Comparison of ENCODE assay signal across 10 mouse cellular contexts in genomic region chr17:9879556-9880206, GRCm38 (mm10).
DNase-seq lines count a peak whose midpoint lies in the region; ATAC-seq and TF ChIP-seq lines count a peak whose summit lies in the region.
"Had no signal": no experiment of that assay in that cellular context is flagged by ENCODE, and none has a peak within 500 bp of the region (broad histone marks: within the 10 kb centered on the region; RNA-seq: fewer than 3 reads in every experiment).

No protein-coding gene starts in this region.

- ATAC-seq in forebrain, embryonic 14.5 days = peak; percentile 89
- ATAC-seq in neural tube, embryonic 13.5 days (ENCODE audit: low read depth) = peak; percentile 89
- ATAC-seq in liver, postnatal 0 days = no peak
- no peak for ATAC-seq in erythroblast, adult 5-6 weeks (replicated peaks; ENCODE audit: low FRiP score, poor library complexity, severe bottlenecking)
- ATAC-seq: CD4-positive, CD25-positive, alpha-beta regulatory T cell, adult 4 months had no signal

- H3K9me3 ChIP-seq in forebrain, embryonic 14.5 days (replicated peaks; ENCODE audit: control insufficient read depth, low read length) = no peaks in the 10 kb centered on the region
- H3K9me3 ChIP-seq in neural tube, embryonic 13.5 days = no peaks in the 10 kb centered on the region
- no peaks in the 10 kb centered on the region for H3K9me3 ChIP-seq in liver, postnatal 0 days (ENCODE audit: low read length)
- H3K9me3 ChIP-seq: lung, embryonic 15.5 days had no signal

- H3K36me3 ChIP-seq in forebrain, embryonic 14.5 days (ENCODE audit: control insufficient read depth, insufficient read depth, low read length) = no peaks in the 10 kb centered on the region
- no peaks in the 10 kb centered on the region for H3K36me3 ChIP-seq in neural tube, embryonic 13.5 days
- H3K36me3 ChIP-seq in liver, postnatal 0 days (replicated peaks; ENCODE audit: insufficient read depth, low read length) = no peaks in the 10 kb centered on the region
- H3K36me3 ChIP-seq: lung, embryonic 15.5 days had no signal

- H3K4me3 ChIP-seq in forebrain, embryonic 14.5 days (ENCODE audit: low read depth, low read length) = no peak overlapping the region
- H3K4me3 ChIP-seq in neural tube, embryonic 13.5 days = no peak overlapping the region
- no peak overlapping the region for H3K4me3 ChIP-seq in liver, postnatal 0 days (ENCODE audit: low read depth, low read length)
- H3K4me3 ChIP-seq: lung, embryonic 15.5 days had no signal

- peaks cover 23% of the 10 kb centered on the region for H3K4me1 ChIP-seq in forebrain, embryonic 14.5 days (ENCODE audit: control insufficient read depth, insufficient read depth, low read length)
- H3K4me1 ChIP-seq in neural tube, embryonic 13.5 days (replicated peaks) = peaks cover 19% of the 10 kb centered on the region
- no peaks in the 10 kb centered on the region for H3K4me1 ChIP-seq in liver, postnatal 0 days (ENCODE audit: insufficient read depth)
- H3K4me1 ChIP-seq: lung, embryonic 15.5 days had no signal

- peak overlapping the region; percentile 79 for H3K27ac ChIP-seq in forebrain, embryonic 14.5 days (ENCODE audit: low read depth, low read length)
- H3K27ac ChIP-seq in neural tube, embryonic 13.5 days (replicated peaks) = peak overlapping the region; percentile 78
- H3K27ac ChIP-seq in liver, postnatal 0 days (ENCODE audit: low read depth) = no peak overlapping the region
- H3K27ac ChIP-seq: lung, embryonic 15.5 days had no signal

- TF ChIP-seq CTCF in liver, postnatal 0 days (IDR thresholded peaks at IDR 0.05; ENCODE audit: low read depth) = no peak

- H3K27me3 ChIP-seq in forebrain, embryonic 14.5 days (replicated peaks; ENCODE audit: control insufficient read depth, insufficient read depth, low read length) = no peaks in the 10 kb centered on the region
- no peaks in the 10 kb centered on the region for H3K27me3 ChIP-seq in neural tube, embryonic 13.5 days
- H3K27me3 ChIP-seq in liver, postnatal 0 days (ENCODE audit: insufficient read depth, low read length) = no peaks in the 10 kb centered on the region
- H3K27me3 ChIP-seq: lung, embryonic 15.5 days had no signal

- H3K9ac ChIP-seq in forebrain, embryonic 14.5 days (ENCODE audit: low read length) = no peak overlapping the region
- H3K9ac ChIP-seq in neural tube, embryonic 13.5 days = no peak overlapping the region
- no peak overlapping the region for H3K9ac ChIP-seq in liver, postnatal 0 days (replicated peaks)
- H3K9ac ChIP-seq: lung, embryonic 15.5 days had no signal

- 19% methylated on average over 12 of the region's 12 CpGs for WGBS in forebrain, embryonic 14.5 days
- WGBS in neural tube, embryonic 13.5 days = 51% methylated on average over 12 of the region's 12 CpGs
- 81% methylated on average over 12 of the region's 12 CpGs for WGBS in liver, postnatal 0 days (ENCODE audit: insufficient replicate concordance)

- DNase-seq in layer of hippocampus, adult 11-12 months (ENCODE audit: low spot score) = peak; percentile 60
- DNase-seq in layer of hippocampus, postnatal 25 days (ENCODE audit: extremely low spot score in 1 of 2, low spot score in 1 of 2) = no peak
- peak; percentile 89 for DNase-seq in forebrain, embryonic 14.5 days (ENCODE audit: low spot score)
- peak; percentile 70 for DNase-seq in layer of hippocampus, adult 9-11 months
- DNase-seq in liver, postnatal 0 days = no peak
- no peak for DNase-seq in B cell, adult 2 months

- H3K4me2 ChIP-seq in forebrain, embryonic 14.5 days (ENCODE audit: low read length) = no peak overlapping the region
- H3K4me2 ChIP-seq in neural tube, embryonic 13.5 days = no peak overlapping the region
- H3K4me2 ChIP-seq in liver, postnatal 0 days (ENCODE audit: low read depth, low read length) = no peak overlapping the region
- H3K4me2 ChIP-seq: lung, embryonic 15.5 days had no signal

- no peak for TF ChIP-seq EP300 in liver, postnatal 0 days (IDR thresholded peaks at IDR 0.05; ENCODE audit: low read depth)

Comparison
In these comparisons a context has a peak if more than half of its experiments do, and no peak if none do; other contexts are left out.
1. DNase-seq: peak in layer of hippocampus, adult 11-12 months (single experiment), forebrain, embryonic 14.5 days (single experiment) and layer of hippocampus, adult 9-11 months (single experiment); none in layer of hippocampus, postnatal 25 days (0 of 2), liver, postnatal 0 days (single experiment) and B cell, adult 2 months (0 of 2).
2. ATAC-seq: peak in forebrain, embryonic 14.5 days (single experiment) and neural tube, embryonic 13.5 days (single experiment); none in liver, postnatal 0 days (single experiment) and erythroblast, adult 5-6 weeks (single experiment).